Mouse (Mus musculus) spleen, adult 2 months (tissue): Measurements from ENCODE around the gene Cacna1s.

Source experiments
- CTCF ChIP-seq: fragments of 200-500 bp; IDR thresholded peaks from 2 replicates; pipeline ENCODE4 v1.5.1; 2011; ENCODE audit warnings: mild to moderate bottlenecking, inconsistent platforms; ENCODE audit not compliant: insufficient read depth, insufficient read length, insufficient replicate concordance; ENCODE audit errors: extremely low read depth
- POLR2A ChIP-seq: fragments of 200-500 bp; IDR thresholded peaks from 2 replicates; pipeline ENCODE4 v1.6.1; 2011; ENCODE audit warnings: low read depth, low read length, inconsistent platforms

DNA sequence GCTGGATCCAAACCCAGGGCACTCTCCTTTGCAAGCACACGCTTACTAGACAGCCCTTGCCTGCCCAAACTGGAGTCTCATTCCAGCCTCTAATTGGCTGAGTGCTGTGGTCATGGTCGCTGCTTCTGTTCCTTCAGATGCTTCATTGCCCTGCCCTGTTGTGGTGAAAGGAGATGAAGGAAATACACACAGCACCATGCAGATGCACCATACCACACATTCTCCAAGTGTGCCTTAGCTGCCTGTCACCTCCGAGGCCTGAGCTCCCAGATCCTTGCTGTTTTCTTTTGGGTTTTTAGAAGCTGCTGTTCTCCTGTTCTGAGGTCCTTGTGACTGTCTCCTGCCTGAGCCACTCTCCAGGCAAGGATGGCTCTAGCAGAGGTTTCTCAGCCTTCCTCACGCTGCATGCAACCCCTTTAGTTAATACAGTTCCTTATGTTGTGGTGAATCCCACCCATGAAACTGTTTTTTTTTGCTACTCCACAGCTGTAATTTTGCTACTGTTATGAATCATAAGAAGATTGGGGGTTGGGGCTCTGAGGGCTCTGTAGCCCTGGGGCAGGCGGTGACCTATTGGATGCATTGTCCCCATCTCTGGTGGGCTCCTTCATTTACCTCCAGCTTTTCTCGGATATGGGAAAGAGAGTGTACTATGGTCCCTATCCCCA, 83.4 kb downstream of the Cacna1s start:
- TF ChIP-seq POLR2A: no peak
- TF ChIP-seq CTCF: no peak
